Mouse (Mus musculus): ENCODE data around the gene Cib4.

GRCm38 (mm10) chr5:30456056-30456455 is 89.6 kb downstream of the Cib4 start:
- TF ChIP-seq POLR2A (IDR thresholded peaks at IDR 0.05; ENCODE audit: borderline replicate concordance, insufficient read depth, low read length) (no peak), CTCF (IDR thresholded peaks at IDR 0.05; ENCODE audit: borderline replicate concordance, insufficient read depth, low read depth, low read length) (no peak)
